Mouse (Mus musculus) cerebellum, adult 9-10 months (tissue): Measurements from ENCODE around the gene Runx2.

Experiments
- DNase-seq: peaks from one replicate; pipeline ENCODE4 v3.0.0; 2022

Runx2 gene

GRCm38 (mm10) chr17:44654503-44654902 is 160.1 kb downstream of the Runx2 start:
- peak; percentile 25 for DNase-seq

GRCm38 (mm10) chr17:44653081-44653480 is 161.5 kb downstream of the Runx2 start:
- no peak for DNase-seq

GRCm38 (mm10) chr17:44652054-44652453 is 162.5 kb downstream of the Runx2 start:
- no peak for DNase-seq

GRCm38 (mm10) chr17:44651613-44652012 is 163.0 kb downstream of the Runx2 start:
- DNase-seq: no peak

GRCm38 (mm10) chr17:44650431-44650830 is 164.2 kb downstream of the Runx2 start:
- no peak for DNase-seq

GRCm38 (mm10) chr17:44649056-44649455 is 165.5 kb downstream of the Runx2 start:
- no peak for DNase-seq

- DNase-seq: no peak
Observed at GRCm38 (mm10) chr17:44647916-44648315, 166.7 kb downstream of the Runx2 start.

- no peak for DNase-seq
Observed at GRCm38 (mm10) chr17:44645146-44645545, 169.5 kb downstream of the Runx2 start.

GRCm38 (mm10) chr17:44643260-44643659 is 171.3 kb downstream of the Runx2 start:
- no peak for DNase-seq

- no peak for DNase-seq
Observed at GRCm38 (mm10) chr17:44642126-44642525, 172.5 kb downstream of the Runx2 start.

- no peak for DNase-seq
Observed at GRCm38 (mm10) chr17:44640910-44641309, 173.7 kb downstream of the Runx2 start.

GRCm38 (mm10) chr17:44639446-44639845 is 175.2 kb downstream of the Runx2 start:
- DNase-seq: no peak

GRCm38 (mm10) chr17:44637181-44637880 is 177.3 kb downstream of the Runx2 start:
- no peak for DNase-seq

- no peak for DNase-seq
Observed at GRCm38 (mm10) chr17:44634486-44634885, 180.1 kb downstream of the Runx2 start.

- DNase-seq: no peak
Observed at GRCm38 (mm10) chr17:44633607-44634415, 180.8 kb downstream of the Runx2 start.

GRCm38 (mm10) chr17:44632941-44633340 is 181.7 kb downstream of the Runx2 start:
- DNase-seq: no peak

GRCm38 (mm10) chr17:44632292-44632691 is 182.3 kb downstream of the Runx2 start:
- DNase-seq: no peak

GRCm38 (mm10) chr17:44631577-44631976 is 183.0 kb downstream of the Runx2 start:
- DNase-seq: no peak

- DNase-seq: no peak
Observed at GRCm38 (mm10) chr17:44627317-44627716, 187.3 kb downstream of the Runx2 start.

- no peak for DNase-seq
Observed at GRCm38 (mm10) chr17:44623707-44624106, 190.9 kb downstream of the Runx2 start.

- no peak for DNase-seq
Observed at GRCm38 (mm10) chr17:44623271-44623670, 191.3 kb downstream of the Runx2 start.

- DNase-seq: no peak
Observed at GRCm38 (mm10) chr17:44620456-44620855, 194.1 kb downstream of the Runx2 start.

GRCm38 (mm10) chr17:44618691-44619090 is 195.9 kb downstream of the Runx2 start:
- DNase-seq: peak; percentile 71

GRCm38 (mm10) chr17:44618175-44618574 is 196.4 kb downstream of the Runx2 start:
- peak; percentile 42 for DNase-seq
